15 mouse cellular contexts compared by ENCODE assay signal in the genomic region with DNA sequence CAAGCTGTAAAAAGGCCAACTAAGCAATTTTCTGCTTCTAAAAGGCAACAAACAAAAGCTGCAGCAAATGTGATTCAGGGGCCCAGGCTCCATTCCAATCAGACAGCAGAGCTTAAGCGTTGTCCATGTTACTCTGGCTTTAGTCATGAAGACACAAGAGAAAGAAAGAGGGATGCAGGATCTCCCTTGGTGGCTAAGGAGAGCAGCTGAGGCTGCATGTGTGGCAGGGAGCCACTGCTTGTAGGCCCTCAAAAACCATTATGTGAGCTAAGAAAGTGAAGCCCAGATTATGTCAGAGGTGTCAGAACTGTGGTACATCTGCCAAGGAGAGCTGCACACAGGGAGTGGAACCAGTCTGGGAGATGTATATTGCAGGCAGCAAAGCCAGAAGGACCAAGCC. TPM values are rescaled to one million over a fixed set of nuclear protein-coding genes. Genes with fewer than 3 reads are reported as not detected.
DNase-seq lines count a peak whose midpoint lies in the region; ATAC-seq and TF ChIP-seq lines count a peak whose summit lies in the region.
"Had no signal": no experiment of that assay in that cellular context is flagged by ENCODE, and none has a peak within 500 bp of the region (broad histone marks: within the 10 kb centered on the region; RNA-seq: fewer than 3 reads in every experiment).

No protein-coding gene starts in this region.

- ATAC-seq in forebrain, embryonic 15.5 days (replicated peaks): peak; percentile 49; the same call in 1 of the 2 replicates
- ATAC-seq in forebrain, embryonic 11.5 days (replicated peaks; ENCODE audit: low FRiP score): no peak
- peak; percentile 53; the same call in 1 of the 2 replicates for ATAC-seq in midbrain, embryonic 15.5 days (replicated peaks)
- ATAC-seq in midbrain, embryonic 14.5 days (ENCODE audit: low FRiP score, low TSS enrichment): no peak
- ATAC-seq in forebrain, postnatal 0 days: peak; percentile 90
- ATAC-seq: liver, embryonic 12.5 days had no signal

- H3K4me1 ChIP-seq in forebrain, embryonic 15.5 days: peaks cover 10% of the 10 kb centered on the region
- no peaks in the 10 kb centered on the region for H3K4me1 ChIP-seq in forebrain, embryonic 11.5 days (replicated peaks; ENCODE audit: control insufficient read depth, insufficient read depth, low read length)
- H3K4me1 ChIP-seq in midbrain, embryonic 15.5 days: no peaks in the 10 kb centered on the region
- H3K4me1 ChIP-seq in midbrain, embryonic 14.5 days (ENCODE audit: control insufficient read depth, insufficient read depth, low read length): no peaks in the 10 kb centered on the region
- H3K4me1 ChIP-seq in forebrain, postnatal 0 days (ENCODE audit: insufficient read depth): peaks cover 3% of the 10 kb centered on the region; the same call in 1 of the 2 replicates
- H3K4me1 ChIP-seq: embryonic facial prominence, embryonic 12.5 days; liver, embryonic 12.5 days had no signal

- no peaks in the 10 kb centered on the region for H3K27me3 ChIP-seq in forebrain, embryonic 15.5 days
- no peaks in the 10 kb centered on the region for H3K27me3 ChIP-seq in forebrain, embryonic 11.5 days (ENCODE audit: control insufficient read depth, insufficient read depth, low read length)
- no peaks in the 10 kb centered on the region for H3K27me3 ChIP-seq in midbrain, embryonic 15.5 days (replicated peaks)
- H3K27me3 ChIP-seq in midbrain, embryonic 14.5 days (ENCODE audit: control insufficient read depth, insufficient read depth, low read length): no peaks in the 10 kb centered on the region
- no peaks in the 10 kb centered on the region for H3K27me3 ChIP-seq in forebrain, postnatal 0 days (ENCODE audit: insufficient read depth, low read length)
- H3K27me3 ChIP-seq: embryonic facial prominence, embryonic 12.5 days; liver, embryonic 12.5 days had no signal

- H3K4me3 ChIP-seq in forebrain, embryonic 15.5 days: no peak overlapping the region
- H3K4me3 ChIP-seq in forebrain, embryonic 11.5 days (ENCODE audit: low read depth, low read length): no peak overlapping the region
- H3K4me3 ChIP-seq in midbrain, embryonic 15.5 days: no peak overlapping the region
- no peak overlapping the region for H3K4me3 ChIP-seq in midbrain, embryonic 14.5 days (replicated peaks; ENCODE audit: low read depth, low read length)
- H3K4me3 ChIP-seq in forebrain, postnatal 0 days (ENCODE audit: low read depth, low read length): no peak overlapping the region
- H3K4me3 ChIP-seq: embryonic facial prominence, embryonic 12.5 days; liver, embryonic 12.5 days; myocyte had no signal

- peak overlapping the region; percentile 31; the same call in 1 of the 2 replicates for H3K27ac ChIP-seq in forebrain, embryonic 15.5 days (replicated peaks)
- H3K27ac ChIP-seq in forebrain, embryonic 11.5 days (ENCODE audit: low read depth, low read length): no peak overlapping the region
- no peak overlapping the region for H3K27ac ChIP-seq in midbrain, embryonic 15.5 days
- no peak overlapping the region for H3K27ac ChIP-seq in midbrain, embryonic 14.5 days (replicated peaks; ENCODE audit: low read depth, low read length)
- peak overlapping the region; percentile 15; the same call in 1 of the 2 replicates for H3K27ac ChIP-seq in forebrain, postnatal 0 days (ENCODE audit: low read depth, low read length)
- H3K27ac ChIP-seq: embryonic facial prominence, embryonic 12.5 days; liver, embryonic 12.5 days had no signal

- WGBS in forebrain, embryonic 15.5 days: 41% methylated on average over 1 of the region's 1 CpGs
- 86% methylated on average over 1 of the region's 1 CpGs for WGBS in forebrain, embryonic 11.5 days
- WGBS in midbrain, embryonic 15.5 days: 63% methylated on average over 1 of the region's 1 CpGs
- 75% methylated on average over 1 of the region's 1 CpGs for WGBS in midbrain, embryonic 14.5 days
- 17% methylated on average over 1 of the region's 1 CpGs for WGBS in forebrain, postnatal 0 days

- no peak overlapping the region for H3K9ac ChIP-seq in forebrain, embryonic 15.5 days (replicated peaks)
- no peak overlapping the region for H3K9ac ChIP-seq in forebrain, embryonic 11.5 days (ENCODE audit: low read length)
- H3K9ac ChIP-seq in midbrain, embryonic 15.5 days: no peak overlapping the region
- no peak overlapping the region for H3K9ac ChIP-seq in midbrain, embryonic 14.5 days (replicated peaks; ENCODE audit: low read length)
- H3K9ac ChIP-seq in forebrain, postnatal 0 days: no peak overlapping the region
- H3K9ac ChIP-seq: embryonic facial prominence, embryonic 12.5 days; liver, embryonic 12.5 days had no signal

- no peak for TF ChIP-seq CTCF in forebrain, postnatal 0 days (IDR thresholded peaks at IDR 0.05; ENCODE audit: low read depth)

- no peak for DNase-seq in forebrain, embryonic 11.5 days (ENCODE audit: low spot score)
- no peak for DNase-seq in midbrain, embryonic 14.5 days
- peak; percentile 24 for DNase-seq in forebrain, postnatal 0 days
- peak; percentile 43 to 73 for DNase-seq in lung, postnatal 4 days
- no peak for DNase-seq in kidney, adult 8-10 months
- DNase-seq: cerebellum, adult 9-10 months; gastrocnemius, postnatal 36 days; right cerebral cortex, postnatal 14 days; thymus, adult 2 months had no signal

- no peak overlapping the region for H3K4me2 ChIP-seq in forebrain, embryonic 15.5 days (replicated peaks)
- H3K4me2 ChIP-seq in forebrain, embryonic 11.5 days (ENCODE audit: low read depth, low read length, severe bottlenecking): no peak overlapping the region
- H3K4me2 ChIP-seq in midbrain, embryonic 15.5 days: no peak overlapping the region
- H3K4me2 ChIP-seq in midbrain, embryonic 14.5 days (ENCODE audit: low read length): no peak overlapping the region
- no peak overlapping the region for H3K4me2 ChIP-seq in forebrain, postnatal 0 days (ENCODE audit: low read depth)
- H3K4me2 ChIP-seq: embryonic facial prominence, embryonic 12.5 days; liver, embryonic 12.5 days had no signal

- H3K36me3 ChIP-seq in forebrain, embryonic 15.5 days: 0 out of 2 replicates have a peak, but pooled peaks cover 2% of the 10 kb centered on the region
- no peaks in the 10 kb centered on the region for H3K36me3 ChIP-seq in forebrain, embryonic 11.5 days (ENCODE audit: control insufficient read depth, insufficient read depth, low read length)
- no peaks in the 10 kb centered on the region for H3K36me3 ChIP-seq in midbrain, embryonic 15.5 days (replicated peaks)
- no peaks in the 10 kb centered on the region for H3K36me3 ChIP-seq in midbrain, embryonic 14.5 days (ENCODE audit: control insufficient read depth, insufficient read depth, low read length)
- H3K36me3 ChIP-seq in forebrain, postnatal 0 days (ENCODE audit: insufficient read depth): no peaks in the 10 kb centered on the region
- H3K36me3 ChIP-seq: embryonic facial prominence, embryonic 12.5 days; G1E; liver, embryonic 12.5 days had no signal

- no peaks in the 10 kb centered on the region for H3K9me3 ChIP-seq in forebrain, embryonic 15.5 days
- H3K9me3 ChIP-seq in forebrain, embryonic 11.5 days (ENCODE audit: control insufficient read depth, low read length): no peaks in the 10 kb centered on the region
- no peaks in the 10 kb centered on the region for H3K9me3 ChIP-seq in midbrain, embryonic 15.5 days
- H3K9me3 ChIP-seq in midbrain, embryonic 14.5 days (ENCODE audit: control insufficient read depth, low read length): no peaks in the 10 kb centered on the region
- H3K9me3 ChIP-seq in forebrain, postnatal 0 days (ENCODE audit: low read length): no peaks in the 10 kb centered on the region
- H3K9me3 ChIP-seq: embryonic facial prominence, embryonic 12.5 days; G1E; liver, embryonic 12.5 days had no signal

RNA-seq across cellular contexts. Expression of gene Rala, which starts 36.7 kb away (rescaled TPM):
- 215 and 222 TPM in 2 replicates for polyA plus RNA-seq in forebrain, embryonic 15.5 days (2015; fragmentation: Nextera tagmentation; extraction: Ambion mirVana)
- 124 and 129 TPM in 2 replicates for polyA plus RNA-seq in forebrain, embryonic 11.5 days (2014; fragmentation: Nextera tagmentation; extraction: Ambion mirVana)
- 199 and 222 TPM in 2 replicates for polyA plus RNA-seq in midbrain, embryonic 15.5 days (2015; fragmentation: Nextera tagmentation; extraction: Ambion mirVana)
- 189 and 220 TPM in 2 replicates for polyA plus RNA-seq in midbrain, embryonic 14.5 days (2014; fragmentation: Nextera tagmentation; extraction: Ambion mirVana)
- 98.2 and 107 TPM in 2 replicates for total RNA-seq in forebrain, postnatal 0 days (2014; rRNA removed)
- polyA plus RNA-seq in forebrain, postnatal 0 days (2015; fragmentation: Nextera tagmentation; extraction: Ambion mirVana): 246 and 254 TPM in 2 replicates

Comparison
In these comparisons a context has a peak if more than half of its experiments do, and no peak if none do; other contexts are left out.
1. ATAC-seq: peak in forebrain, embryonic 15.5 days (single experiment), midbrain, embryonic 15.5 days (single experiment) and forebrain, postnatal 0 days (single experiment); none in forebrain, embryonic 11.5 days (single experiment) and midbrain, embryonic 14.5 days (single experiment).
2. H3K27ac ChIP-seq: peak in forebrain, embryonic 15.5 days (single experiment) and forebrain, postnatal 0 days (single experiment); none in forebrain, embryonic 11.5 days (single experiment), midbrain, embryonic 15.5 days (single experiment) and midbrain, embryonic 14.5 days (single experiment).
3. DNase-seq: peak in forebrain, postnatal 0 days (single experiment) and lung, postnatal 4 days (2 of 2); none in forebrain, embryonic 11.5 days (single experiment), midbrain, embryonic 14.5 days (single experiment) and kidney, adult 8-10 months (0 of 2).